Mouse (Mus musculus) G1E-ER4 (cell line): ENCODE results near the gene Tyms. TPM values are rescaled to one million over a fixed set of nuclear protein-coding genes. Genes with fewer than 3 reads are reported as not detected.

Experiments used
- GATA1 ChIP-seq: IDR thresholded peaks from one replicate; pipeline ENCODE4 v1.8.0; 2012; ENCODE audit warnings: low read length, inconsistent platforms
- polyA plus RNA-seq: library from polyadenylated mRNA; stranded (reverse); fragments of >175 nt; gene quantifications from 2 replicates; pipeline ENCODE4 v1.2.3, GENCODE M21; 2012

Gene Tyms
- polyA plus RNA-seq, 1 experiment: 21.7 TPM

DNA sequence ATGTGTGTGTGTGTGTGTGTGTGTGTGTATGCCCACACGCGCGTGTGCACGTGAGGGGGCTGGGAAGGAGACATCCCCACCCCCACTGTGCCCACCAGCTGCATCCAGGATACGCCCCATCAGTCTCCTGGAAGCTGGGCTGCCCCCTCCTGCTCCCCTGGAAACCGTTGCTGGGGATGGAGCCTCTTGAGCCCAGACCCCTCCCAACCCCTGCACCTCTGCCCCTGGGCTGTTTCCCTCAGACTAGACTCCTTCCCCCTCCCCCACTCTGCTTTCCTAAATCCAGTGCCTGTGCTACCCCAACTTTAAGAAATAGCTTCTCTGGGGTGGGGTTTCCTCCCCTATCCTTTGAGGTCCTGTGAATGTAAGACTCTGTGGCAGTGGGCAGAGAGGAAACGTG is 33.8 kb upstream of the Tyms start:
- no peak for TF ChIP-seq GATA1

DNA sequence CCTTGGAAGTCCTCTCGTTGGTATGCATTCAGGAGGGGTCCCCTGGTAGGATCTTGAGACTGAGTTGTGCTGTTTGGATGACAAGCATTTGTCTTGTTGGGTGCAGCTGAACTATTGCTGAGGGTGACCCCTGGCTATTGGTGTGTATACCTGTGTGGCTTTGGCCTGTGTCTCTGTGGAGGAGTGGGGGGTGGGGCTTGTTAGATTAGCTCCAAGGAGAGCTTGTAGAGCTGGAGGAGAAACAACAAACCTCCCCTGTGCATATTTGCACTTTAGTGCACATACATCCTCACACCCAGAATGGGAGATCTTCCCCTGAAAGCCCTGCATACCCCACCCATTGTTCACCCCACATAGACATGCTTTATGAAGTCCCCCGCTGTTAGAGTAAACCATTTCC is 33.3 kb upstream of the Tyms start:
- no peak for TF ChIP-seq GATA1

DNA sequence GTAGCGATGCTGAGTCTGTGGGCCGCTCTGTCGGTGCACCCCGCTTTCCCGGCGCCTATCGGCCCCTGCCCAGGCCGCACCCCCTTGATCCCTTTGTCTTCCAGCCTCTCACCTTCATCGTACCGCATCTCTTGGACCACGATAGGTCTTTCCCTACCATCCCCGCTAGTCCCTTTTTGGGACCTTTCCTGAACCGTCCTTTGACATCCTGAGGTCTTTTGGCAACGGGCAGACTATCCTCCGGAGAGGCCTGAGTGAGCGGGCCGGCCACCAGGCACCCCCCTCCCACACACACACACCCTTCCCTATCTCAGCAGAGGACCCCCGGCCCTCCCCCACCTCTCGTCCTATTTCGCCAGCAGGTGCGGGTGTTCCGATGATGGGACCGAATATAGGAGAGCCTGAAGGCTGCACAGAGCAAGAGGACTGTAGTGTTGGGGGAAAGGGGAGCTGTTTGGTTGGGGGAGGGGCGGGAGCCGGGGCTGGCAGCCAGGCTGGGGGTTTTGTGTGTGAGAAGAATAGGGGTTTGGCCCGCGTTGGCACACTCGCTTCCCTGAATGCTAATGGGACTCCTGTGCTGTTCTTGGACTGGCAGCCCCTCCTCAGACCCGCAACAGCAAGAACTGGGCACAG is 32.4 kb upstream of the Tyms start, which contains the start of gene 3110082J24Rik:
Gene 3110082J24Rik, minus strand, starts transcription at position 419 of the 633 bp plus-strand sequence.
- no peak for TF ChIP-seq GATA1

DNA sequence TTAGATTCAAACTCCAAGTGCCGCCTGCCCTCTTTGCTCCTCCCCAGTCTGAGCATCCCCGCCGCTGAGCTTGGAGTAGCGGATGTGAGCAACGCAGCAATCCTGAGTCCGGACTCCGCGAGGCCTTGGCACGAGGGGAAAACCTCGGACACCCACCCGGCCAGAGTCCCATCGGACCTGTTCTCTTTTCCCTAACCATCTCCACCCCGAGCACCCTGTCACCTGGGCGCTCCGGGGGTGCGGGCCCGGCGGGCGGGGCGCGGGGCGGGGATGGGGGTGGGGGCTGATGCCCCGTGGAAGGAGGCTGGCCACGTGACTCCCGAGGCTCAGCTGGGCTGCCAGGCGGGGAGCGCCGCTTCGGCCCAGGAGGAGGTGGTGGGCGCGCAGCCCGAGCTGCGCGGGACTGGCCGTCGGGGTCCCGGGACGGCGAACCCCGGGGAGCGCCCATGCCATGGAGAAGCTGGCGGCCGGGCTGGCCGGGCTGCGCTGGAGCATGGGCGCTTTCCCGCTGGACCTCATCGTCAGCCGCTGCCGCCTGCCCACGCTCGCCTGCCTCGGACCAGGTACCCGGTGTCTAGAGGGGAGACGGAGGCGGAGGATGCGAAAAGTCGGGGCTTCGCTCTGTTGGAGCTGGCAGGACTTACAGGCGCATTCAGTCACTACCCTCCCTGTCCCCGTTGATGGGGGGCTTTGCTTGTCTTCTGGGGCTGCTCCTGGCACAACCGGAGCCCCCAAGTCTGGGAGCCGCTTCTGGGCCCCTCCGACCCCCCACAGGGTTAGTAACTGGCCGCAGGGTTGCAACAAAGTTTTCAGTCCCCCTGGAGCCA is 31.6 kb upstream of the Tyms start, which contains the start of gene Garem2:
Gene Garem2, plus strand, starts transcription at position 321 of the 827 bp plus-strand sequence.
- no peak for TF ChIP-seq GATA1

DNA sequence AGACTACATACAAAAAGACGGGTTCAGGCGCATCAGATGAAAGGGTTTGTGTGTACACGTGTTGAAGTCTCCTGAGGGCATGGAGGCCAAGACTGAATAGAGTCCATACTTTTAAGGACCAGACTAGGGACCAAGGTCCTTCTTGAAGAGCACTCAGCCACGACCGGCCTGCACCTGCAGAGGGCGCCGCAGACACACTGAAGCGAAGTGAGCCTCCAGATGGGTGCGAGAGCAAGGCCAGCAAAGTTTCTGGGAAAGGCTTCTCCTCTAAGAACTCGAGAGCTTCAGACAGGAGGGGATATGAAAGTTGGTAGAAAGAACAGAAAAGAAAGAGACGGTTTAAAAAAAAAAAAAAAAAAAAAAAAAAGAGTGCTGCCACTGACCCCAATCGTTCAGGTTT is 30.9 kb upstream of the Tyms start:
- no peak for TF ChIP-seq GATA1

DNA sequence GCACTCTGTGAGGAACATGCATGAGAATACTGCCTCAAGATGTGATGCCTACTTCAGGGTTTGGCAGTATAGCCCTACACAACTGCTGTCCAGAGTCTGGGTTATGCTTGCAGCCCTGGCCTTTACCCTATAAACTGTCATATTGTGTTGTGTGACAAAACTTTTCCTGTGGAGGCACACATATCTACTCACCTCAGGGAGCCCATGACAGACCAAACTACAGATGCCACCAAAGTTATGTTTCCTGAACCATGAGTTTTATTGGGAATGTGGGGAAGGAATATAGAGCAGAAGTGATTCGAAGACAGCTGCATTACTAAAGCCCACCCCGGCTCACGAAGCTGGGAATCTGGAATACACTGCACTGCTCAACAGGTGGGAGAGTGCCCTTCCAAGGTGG is 29.9 kb upstream of the Tyms start:
- TF ChIP-seq GATA1: no peak

DNA sequence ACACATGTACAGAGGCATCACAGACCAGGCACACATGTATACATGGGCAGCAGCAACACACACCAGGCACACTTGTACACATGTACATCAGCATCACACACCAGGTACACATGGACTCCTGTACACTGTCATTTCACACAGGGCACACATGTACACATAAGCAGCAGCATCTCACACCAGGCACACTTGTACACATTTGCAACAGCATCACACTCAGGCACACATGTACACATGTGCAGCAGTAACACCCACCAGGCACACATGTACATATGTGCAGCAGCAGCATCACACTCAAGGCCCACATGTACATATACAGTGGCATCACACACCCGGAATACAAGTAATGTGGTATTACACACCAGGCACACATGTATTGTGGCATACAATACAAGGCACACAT is 24.8 kb upstream of the Tyms start:
- no peak for TF ChIP-seq GATA1

DNA sequence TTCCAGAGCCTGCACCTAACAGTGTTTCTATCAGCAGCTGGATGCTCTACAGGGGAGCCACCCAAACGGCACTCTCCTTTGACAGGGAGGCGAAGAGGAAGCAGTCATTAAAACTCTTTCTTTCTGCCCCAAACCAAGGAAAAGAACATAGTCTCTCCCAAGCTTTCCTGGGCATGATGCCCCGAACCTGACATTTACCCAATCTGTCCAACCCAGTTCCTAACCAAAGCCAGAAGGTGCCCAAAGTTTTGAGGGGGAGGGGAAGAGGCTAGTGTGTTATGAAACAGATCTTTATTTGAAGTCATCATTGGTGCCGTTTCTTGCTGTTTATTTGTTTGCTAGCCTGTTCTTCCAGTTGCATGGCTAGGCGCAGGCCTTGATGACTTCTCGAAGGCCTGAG is 22.3 kb upstream of the Tyms start:
- no peak for TF ChIP-seq GATA1

DNA sequence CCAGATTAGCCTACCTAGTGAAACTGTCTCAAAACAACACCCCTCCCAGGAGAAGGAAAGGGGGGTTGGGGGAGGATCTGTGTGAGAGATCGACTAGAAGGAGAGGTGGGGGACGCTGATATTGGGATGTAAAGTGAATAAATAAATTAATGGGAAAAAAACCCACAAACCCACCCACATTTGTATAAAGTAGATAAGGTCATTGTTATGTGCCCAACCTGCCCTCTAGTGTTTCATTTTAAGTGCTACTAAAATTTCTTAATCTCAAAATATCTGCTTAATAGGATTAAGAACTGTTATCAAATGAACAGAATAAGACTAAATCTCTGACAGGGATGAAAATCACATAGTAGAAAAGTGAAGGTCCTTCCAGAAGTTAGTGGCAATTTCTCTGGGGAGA is 21.0 kb upstream of the Tyms start:
- no peak for TF ChIP-seq GATA1

DNA sequence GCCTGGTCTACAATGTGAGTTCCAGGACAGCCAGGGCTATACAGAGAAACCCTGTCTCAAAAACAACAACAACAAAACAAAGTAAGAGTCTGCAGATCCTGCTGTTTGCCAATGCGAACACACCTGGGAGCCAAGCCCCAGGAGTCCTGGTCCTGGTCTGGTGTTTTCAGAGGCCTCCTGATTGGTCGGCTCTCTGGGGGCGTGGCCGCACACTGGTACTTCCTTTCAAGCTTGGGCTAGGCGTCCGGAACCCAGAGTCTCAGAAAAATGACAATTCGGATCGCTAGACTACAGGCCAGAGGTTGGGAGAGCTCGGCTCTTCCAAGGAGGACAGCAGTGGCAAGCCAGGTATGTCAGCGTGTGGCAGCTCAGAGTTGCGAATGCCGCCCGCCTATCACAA is 19.3 kb upstream of the Tyms start:
- TF ChIP-seq GATA1: no peak

DNA sequence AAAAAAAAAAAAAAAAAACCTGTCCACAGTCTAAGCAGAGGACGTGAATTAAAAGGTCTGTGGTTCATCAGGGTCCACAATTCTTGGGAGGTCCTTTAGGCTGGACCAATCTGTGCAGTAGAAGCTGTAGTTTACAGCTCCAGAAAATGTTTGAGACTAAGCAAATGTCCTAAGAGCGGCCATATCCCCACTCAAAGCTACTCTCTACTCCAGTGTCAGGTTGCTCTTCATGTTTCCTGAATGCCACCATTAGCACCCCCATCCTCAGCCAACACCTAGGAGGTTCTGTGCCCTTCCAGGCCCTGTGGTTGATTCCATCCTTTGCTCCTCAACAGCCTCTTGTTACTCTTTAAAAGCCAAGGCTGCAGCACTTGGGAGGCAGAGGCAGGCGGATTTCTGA is 1.0 kb downstream of the Tyms start:
- no peak for TF ChIP-seq GATA1

DNA sequence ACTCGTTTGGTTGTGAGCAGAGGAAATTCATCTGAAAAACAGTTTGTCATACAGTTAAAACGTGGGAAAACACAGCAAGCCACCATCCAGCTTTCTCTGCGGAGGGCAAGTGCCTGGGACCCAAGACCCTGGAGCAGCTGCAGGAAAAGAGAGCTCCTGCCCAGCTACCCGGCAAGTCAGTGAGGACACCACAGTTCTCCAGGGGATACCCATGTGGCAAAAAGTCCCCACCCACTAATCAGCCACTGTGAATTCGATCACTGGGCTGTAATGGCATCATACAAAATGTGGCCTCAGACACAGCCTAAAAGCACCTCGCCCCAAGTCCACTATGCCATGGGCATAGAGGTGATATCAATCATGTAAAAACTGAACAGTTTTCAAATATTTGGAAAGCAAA is 1.7 kb downstream of the Tyms start:
- no peak for TF ChIP-seq GATA1

DNA sequence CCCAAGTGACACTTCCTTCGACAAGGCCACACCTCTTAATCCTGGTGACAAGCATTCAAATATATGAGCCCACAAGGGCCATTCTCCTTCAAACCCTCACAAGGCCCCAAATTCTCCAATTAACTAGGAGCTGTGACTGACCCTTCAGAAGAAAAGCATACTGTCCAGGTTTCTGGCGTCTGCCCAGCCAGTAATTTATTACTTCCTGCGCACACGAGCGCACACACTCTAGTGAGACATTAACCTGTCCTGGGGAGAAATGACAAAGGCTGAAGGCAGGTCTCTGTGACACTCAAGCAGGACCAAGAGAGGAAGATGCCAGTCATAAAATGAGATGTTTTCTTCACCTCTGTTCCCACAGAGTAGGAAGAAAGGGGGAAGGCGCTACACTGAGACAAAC is 5.7 kb downstream of the Tyms start:
- no peak for TF ChIP-seq GATA1

DNA sequence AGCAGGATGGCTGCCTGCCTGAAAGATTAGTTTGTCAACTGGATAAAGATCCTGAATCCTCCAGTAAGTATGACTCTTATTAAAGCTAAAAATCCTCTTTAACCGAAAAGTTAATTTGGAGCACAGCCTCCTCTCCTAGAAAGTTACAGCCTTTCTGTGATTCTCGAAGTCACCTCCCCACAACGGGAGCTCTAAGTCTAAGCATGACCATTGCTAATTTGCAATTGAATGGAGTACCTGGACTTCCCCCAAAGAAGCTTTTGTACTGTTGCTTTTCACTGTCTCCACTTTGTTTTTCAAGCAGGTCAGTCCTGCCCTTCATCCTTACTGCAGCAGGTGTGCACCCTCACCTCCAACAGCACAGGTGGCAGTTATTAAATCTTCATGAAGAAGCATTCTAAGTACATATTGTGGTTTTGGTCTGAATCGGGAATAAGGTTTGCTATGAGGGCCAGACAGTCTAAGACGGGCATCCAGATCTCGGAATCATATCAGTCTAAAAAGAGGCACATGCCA is 15.1 kb downstream of the Tyms start:
- TF ChIP-seq GATA1: no peak

DNA sequence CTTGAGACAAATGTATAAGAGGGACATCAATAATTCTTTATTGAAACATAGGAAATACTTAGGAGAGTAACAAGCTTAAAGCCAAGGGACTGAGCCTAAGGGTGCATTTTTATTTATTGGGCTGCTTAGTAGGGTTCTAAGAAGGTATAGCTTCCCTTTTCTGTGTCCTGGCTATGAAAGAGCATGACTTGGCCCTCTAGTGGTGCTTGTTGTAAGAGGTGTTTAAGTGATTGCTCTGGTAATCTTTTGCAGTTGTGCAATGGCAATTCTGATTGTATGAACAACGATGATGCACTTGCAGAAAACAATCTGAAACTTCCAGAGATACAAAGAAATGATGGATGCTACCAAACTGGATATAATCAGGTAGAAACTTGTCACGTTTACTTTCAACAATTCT is 58.8 kb downstream of the Tyms start:
- no peak for TF ChIP-seq GATA1

DNA sequence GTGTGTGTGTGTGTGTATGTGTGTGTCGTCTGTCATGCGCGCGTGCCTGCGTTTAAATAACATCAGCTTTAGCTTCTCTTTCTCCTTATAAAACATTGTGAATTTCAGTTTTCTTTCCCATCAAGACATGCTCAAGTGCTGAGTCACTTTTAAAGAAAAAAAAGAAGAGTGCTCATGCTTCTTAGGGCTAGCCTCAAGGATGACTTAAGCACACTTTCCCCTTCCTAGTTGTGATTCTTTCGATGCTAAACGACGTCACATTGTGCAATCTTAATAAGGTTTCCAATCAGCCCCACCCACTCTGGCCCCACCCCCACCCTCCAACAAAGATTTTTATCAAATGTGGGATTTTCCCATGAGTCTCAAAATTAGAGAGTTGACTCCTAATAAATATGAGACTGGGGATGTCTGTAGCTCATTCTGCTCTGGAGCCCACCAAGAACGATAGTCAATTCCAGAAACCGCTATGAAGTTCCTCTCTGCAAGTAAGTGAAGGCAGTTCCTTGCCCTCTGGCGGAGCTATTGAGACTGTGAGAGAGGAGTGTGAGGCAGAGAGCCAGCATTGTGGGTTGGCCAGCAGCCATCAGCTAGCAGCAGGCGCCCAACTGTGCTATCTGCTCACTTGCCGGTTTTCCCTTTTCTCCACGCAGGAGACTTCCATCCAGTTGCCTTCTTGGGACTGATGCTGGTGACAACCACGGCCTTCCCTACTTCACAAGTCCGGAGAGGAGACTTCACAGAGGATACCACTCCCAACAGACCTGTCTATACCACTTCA is 60.5 kb downstream of the Tyms start, which contains the start of gene Il6:
Gene Il6, plus strand, starts transcription at position 389 of the 778 bp plus-strand sequence.
- no peak for TF ChIP-seq GATA1

Other genes starting within 250 kb of the Tyms start
- not detected in 2 replicates for gene Il6, start 60.5 kb downstream of the Tyms start, polyA plus RNA-seq
- not detected in 2 replicates for gene Garem2, start 31.5 kb upstream of the Tyms start, polyA plus RNA-seq
- gene 3110082J24Rik, start 32.5 kb upstream of the Tyms start, polyA plus RNA-seq: not detected in 2 replicates
- gene Hadha, start 81.5 kb upstream of the Tyms start, polyA plus RNA-seq: 11.2 and 44.6 TPM in 2 replicates
- 6.8 and 66.0 TPM in 2 replicates for gene Hadhb, start 81.6 kb upstream of the Tyms start, polyA plus RNA-seq
- gene Adgrf3, start 132.1 kb upstream of the Tyms start, polyA plus RNA-seq: 0.02 and 0.03 TPM in 2 replicates
- 0.67 and 1.4 TPM in 2 replicates for gene Selenoi, start 159.0 kb upstream of the Tyms start, polyA plus RNA-seq
- gene Drc1, start 207.8 kb upstream of the Tyms start, polyA plus RNA-seq: not detected in 2 replicates